Mouse (Mus musculus) spleen, adult 18-20 months (tissue): ENCODE results near the gene Gm49380.
"Not testable (repeated sequence)": the region's sequence is repeated elsewhere in the genome, so short reads cannot be mapped to it uniquely, and the experiment has no call there.

ENCODE experiments used
- DNase-seq, 2 experiments: peaks; one replicate each; pipeline ENCODE4 v3.0.0; 2022; ENCODE audit warnings: mixed read lengths in 2 of 2

The Gm49380 gene

GRCm38 (mm10) chr9:44125026-44125425 is 11.7 kb upstream of the Gm49380 start:
- no peak for DNase-seq

- no peak for DNase-seq
Measured at GRCm38 (mm10) chr9:44124317-44124716, 11.0 kb upstream of the Gm49380 start.

GRCm38 (mm10) chr9:44119948-44120465 is 6.7 kb upstream of the Gm49380 start:
- no peak for DNase-seq

GRCm38 (mm10) chr9:44119011-44119410 is 5.7 kb upstream of the Gm49380 start:
- peak in 1 of 2 experiments; percentile 58 for DNase-seq

DNA sequence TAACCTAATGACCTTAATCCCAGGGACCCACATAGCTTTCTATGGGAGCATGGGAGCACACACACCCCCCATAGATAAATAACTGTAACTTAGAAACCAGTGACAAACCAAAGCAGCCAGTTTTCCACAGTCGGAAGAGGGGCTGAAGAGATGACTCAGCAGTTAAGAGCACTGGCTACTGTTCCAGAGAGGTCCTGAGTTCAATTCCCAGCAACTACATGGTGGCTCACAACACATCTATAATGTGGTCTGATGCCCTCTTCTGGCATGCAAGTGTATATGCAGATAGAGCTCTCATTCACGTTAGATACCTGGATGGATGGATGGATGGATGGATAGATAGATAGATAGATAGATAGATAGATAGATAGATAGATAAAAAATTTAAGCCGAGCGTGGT is 2.9 kb upstream of the Gm49380 start:
- DNase-seq, result no peak

GRCm38 (mm10) chr9:44115599-44115998 is 2.3 kb upstream of the Gm49380 start:
- no peak for DNase-seq

DNA sequence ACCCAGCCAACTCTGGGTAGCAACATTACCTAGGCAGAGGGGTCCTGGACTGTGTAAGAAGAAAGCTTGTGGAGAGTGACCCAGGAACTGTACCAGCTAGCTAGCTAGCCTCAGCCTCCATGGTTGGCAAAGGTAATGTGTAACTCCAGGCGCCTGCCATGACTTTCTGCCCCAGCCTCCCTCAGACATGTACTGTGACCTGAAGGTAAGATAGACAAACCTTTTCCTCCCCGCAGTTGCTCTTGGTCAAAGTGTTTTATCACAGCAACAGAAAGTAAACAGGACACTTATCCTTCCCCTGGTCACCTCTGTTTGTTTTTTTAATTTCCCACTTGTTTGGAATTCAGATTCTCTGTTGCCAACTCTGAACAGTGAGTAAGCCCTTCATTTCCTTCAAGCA is 1.2 kb upstream of the Gm49380 start:
- no peak for DNase-seq

- not testable (repeated sequence) for DNase-seq
Measured at GRCm38 (mm10) chr9:44111909-44112308, 1.4 kb downstream of the Gm49380 start.

DNA sequence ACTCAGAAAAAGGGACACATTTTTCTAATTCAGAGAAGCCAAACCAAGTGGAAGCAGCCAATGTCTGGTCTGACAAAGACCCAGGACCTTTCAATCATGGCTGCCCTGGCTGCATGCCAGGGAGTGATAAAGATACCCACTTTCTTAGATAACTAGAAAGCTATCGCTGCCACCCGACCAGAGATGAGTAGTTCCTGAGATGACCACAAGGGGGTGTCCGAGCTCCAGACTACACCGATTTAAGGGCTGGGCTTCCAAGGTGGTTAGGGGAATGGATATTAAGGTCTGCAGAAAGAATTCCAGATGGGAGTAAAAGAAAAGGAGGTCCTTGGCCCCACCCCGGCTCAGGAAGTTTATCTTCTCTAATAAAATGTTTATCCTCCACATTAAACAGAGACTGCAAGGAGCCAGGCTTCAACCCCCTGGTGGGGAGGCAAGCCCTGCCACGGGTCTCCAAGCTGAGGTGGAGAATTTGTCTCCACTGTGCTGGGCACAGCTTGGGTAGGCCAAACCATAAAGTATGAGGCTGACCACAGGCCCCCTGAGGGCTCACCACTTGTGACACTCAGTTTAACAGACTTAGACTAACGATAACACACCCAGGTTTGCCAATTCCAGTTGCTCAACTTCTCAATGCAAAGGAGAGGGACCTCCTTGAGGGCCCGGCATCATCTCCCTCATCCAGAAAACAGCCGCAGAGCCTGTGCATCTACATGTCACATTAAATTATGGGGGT is 3.8 kb downstream of the Gm49380 start:
- peak in 1 of 2 experiments; percentile 72 for DNase-seq

DNA sequence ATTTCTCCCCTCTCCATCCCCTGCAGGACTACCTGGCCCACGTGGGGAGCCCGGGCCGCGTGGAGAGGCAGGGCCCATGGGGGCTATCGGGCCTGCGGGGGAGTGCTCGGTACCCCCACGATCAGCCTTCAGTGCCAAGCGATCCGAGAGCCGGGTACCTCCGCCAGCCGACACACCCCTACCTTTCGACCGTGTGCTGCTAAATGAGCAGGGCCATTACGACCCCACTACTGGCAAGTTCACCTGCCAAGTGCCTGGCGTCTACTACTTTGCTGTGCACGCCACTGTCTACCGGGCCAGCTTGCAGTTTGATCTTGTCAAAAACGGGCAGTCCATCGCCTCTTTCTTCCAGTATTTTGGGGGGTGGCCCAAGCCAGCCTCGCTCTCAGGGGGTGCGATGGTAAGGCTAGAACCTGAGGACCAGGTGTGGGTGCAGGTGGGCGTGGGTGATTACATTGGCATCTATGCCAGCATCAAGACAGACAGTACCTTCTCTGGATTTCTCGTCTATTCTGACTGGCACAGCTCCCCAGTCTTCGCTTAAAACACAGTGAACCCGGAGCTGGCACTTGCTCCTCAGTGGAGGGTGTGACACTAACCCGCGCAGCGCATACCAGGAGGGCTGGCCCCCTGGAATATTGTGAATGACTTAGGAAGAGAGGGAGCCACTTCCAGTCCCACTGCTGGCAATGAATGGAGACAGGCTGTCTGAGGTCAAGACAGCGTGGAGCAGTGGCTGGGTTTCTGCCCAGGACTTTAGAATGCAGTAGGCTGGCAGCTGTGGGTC is 4.8 kb downstream of the Gm49380 start:
- DNase-seq, result no peak

- DNase-seq, result no peak
Measured at GRCm38 (mm10) chr9:44107557-44108179, 5.6 kb downstream of the Gm49380 start.

DNA sequence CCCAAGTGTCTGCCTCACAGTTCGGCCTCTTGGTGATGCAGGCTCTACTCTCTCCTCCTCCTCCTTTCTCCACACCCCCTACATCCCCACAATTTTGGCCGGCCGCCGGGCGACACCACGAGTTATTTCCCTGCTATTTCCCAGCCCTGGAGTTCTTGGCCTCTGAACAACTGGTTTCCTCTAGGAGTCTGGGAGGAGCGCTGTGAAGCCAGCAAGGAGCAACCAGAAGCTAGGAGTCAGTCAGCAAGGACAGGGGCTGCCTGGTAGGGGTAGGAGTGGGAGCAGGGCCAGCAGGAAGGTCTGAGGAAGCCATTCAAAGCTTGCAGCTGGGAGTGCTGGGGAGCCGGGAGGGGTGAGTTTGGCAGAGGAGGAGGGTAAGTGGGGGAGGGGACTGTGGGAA is 6.2 kb downstream of the Gm49380 start, which contains the start of gene C1qtnf5:
Gene C1qtnf5, plus strand, starts transcription at position 136 of the 400 bp plus-strand sequence.
- DNase-seq, result peak in 1 of 2 experiments; percentile 23

GRCm38 (mm10) chr9:44106596-44106995 is 6.7 kb downstream of the Gm49380 start:
- DNase-seq, result no peak

- DNase-seq, result no peak
Measured at GRCm38 (mm10) chr9:44106182-44106581, 7.1 kb downstream of the Gm49380 start.

DNA sequence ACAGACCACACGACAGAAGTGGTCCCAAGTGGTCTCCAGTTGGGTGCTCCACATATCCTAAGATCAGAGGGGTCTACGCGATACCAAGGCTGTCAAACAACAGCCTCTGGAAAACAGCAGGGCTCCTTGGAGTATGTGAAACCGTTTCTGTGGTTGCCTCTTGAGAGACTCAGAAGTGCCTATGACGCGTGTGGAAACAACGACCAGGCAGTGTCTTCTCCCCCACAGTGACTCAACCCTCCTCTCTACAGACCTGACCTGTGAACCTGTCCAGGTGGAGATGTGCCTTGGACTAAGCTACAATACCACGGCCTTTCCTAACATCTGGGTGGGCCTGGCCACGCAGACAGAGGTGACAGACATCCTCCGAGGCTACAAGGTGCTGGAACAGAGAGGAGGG is 7.5 kb downstream of the Gm49380 start:
- DNase-seq, result no peak

- no peak for DNase-seq
Measured at GRCm38 (mm10) chr9:44104881-44105280, 8.4 kb downstream of the Gm49380 start.

DNA sequence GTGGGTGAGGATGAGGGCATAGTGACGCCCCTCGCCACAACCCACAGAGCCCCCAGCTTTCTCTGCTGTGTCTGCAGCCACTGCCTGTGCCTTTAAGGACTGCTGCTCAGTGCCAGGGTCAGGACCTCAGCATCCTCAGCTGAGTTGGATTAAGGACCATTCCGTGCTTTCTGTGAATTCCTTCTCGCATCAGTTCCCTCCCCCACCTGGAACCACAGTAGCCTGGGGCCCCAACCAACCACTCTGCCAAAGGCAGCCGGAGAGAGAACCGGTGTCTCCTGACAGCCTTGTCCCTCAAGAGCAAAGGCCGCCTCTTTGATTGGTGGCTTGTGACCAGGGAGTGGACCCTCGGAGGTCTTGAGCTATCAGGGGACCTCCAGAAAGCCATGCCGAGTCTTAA is 11.8 kb downstream of the Gm49380 start, which contains the start of gene Mfrp:
Gene Mfrp, plus strand, starts transcription at position 240 of the 400 bp plus-strand sequence.
- no peak for DNase-seq

GRCm38 (mm10) chr9:44096536-44096935 is 16.8 kb downstream of the Gm49380 start:
- DNase-seq, result no peak

GRCm38 (mm10) chr9:44095781-44096180 is 17.5 kb downstream of the Gm49380 start:
- no peak for DNase-seq

DNA sequence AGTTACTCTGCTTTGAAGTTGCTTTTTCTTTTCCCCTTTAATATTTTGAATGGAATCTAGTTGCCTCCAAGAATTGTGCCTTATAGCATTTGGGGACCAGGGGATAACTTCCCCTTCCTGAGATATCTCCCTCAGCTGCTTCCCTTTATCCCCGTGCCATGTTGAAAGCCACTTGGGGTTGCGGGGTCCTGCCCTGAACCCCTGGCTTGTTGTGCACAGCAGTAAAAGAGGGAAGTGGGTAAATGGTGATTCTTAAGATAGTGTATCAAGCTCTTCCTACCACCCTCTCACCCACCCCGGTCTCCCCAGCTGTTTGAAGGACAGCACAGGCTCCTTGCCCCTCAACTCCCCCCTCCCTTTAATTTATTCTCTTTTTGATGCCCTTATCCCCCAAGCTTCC is 18.6 kb downstream of the Gm49380 start:
- no peak for DNase-seq

- DNase-seq, result peak; percentile 61 to 73
Measured at GRCm38 (mm10) chr9:44093612-44094503, 19.4 kb downstream of the Gm49380 start.
